Mouse (Mus musculus): ENCODE measurements around the gene Tmem151b.

Gene Tmem151b

DNA sequence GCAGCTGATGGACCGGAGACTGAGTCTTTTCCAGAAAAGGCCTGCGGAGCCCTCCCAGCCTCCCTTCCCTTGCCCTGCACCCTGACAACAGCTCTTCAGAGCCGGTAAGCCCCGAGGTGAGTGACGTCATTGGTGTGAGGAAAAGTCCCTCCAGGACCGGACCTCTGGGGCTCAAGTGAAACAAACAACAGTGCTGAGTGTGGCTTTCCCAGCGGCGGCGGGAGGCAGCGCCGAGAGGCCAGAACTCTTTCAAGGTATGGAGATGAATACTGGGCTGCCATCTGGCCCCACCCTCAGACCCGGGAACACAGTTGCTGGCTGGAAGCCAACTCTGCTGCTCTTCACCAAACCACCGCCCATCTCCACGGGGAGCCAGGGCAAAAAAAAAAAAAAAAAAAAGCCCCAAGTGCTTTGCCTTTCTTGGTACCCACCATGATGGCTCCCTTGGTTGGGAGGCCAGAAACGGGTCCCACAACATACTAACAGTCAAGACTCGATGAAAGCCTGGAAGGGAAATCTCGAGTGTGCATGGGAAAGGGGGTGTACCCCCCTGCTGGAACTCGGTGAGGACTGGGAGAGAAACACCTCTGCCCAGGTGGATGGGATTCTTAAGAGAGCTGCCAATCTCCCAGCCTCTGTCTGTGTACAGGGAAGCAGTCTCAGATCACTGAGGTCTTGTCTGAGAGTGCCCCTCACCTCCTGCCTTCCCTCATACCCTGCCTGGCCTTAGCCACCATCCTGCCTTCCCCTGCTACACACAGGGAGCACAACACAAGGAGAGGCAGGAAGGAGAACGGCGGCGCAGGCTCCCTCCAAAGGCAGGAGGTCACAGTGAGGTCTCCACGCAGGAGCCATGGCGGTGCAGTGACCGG lies 5.2 kb downstream of the Tmem151b start:
- DNase-seq = no peak

DNA sequence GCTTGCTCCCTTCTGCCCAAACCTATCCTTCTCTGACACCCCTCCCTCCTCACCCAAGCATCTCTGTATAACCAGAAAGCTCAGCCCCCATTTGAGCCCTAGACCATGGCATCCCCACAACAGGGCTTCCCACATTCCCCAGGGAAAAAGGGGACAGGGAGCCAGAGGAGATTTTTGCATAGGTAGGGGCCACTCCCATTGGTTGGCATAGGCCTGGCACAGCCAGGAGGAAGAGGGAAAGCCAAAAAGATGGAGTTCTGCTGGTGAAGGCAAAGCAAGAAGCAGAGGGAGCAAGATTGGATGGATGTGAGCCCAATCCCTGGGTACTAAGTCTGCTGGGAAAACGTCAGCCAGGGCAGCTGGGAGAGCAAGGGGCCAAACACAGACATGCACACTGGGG lies 6.4 kb downstream of the Tmem151b start:
- DNase-seq = no peak

DNA sequence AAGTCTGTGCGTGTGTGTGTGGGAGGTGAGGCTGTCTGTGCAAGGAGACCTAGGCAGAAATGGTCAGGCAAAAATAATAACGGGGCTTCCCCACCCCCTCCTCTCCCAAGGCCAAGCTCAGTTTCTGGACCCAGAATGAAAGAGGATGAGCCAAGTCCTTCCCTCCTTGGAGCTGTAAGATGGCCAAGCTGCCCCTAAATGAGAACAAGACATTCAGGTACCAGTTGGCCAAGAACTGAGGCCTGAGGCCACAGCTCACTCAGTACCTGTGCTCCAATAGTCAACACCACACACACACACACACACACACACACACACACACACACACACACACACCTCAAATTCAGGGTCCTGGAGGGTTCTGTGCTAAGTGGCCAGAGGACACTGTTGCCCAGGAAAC lies 6.8 kb downstream of the Tmem151b start:
- DNase-seq = no peak

DNA sequence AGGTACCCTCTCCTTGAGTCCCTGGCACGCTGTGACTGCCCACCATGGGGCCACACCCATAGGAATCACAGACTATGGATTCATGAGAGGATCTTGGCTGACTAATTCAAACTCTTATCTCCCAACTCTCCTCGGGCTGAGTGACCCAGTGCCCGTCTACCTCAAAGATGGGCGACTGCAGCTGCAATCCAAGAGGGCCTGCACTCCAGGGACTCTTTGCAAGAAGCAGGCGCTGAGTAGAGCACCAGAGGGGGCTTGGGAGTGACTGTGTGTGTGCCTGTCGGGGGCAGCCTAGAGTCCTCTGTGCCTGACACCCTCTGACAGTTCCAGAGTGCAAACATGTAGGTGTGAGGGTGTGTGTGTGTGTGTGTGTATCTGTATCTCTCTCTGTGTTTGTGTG lies 7.3 kb downstream of the Tmem151b start:
- DNase-seq = no peak

DNA sequence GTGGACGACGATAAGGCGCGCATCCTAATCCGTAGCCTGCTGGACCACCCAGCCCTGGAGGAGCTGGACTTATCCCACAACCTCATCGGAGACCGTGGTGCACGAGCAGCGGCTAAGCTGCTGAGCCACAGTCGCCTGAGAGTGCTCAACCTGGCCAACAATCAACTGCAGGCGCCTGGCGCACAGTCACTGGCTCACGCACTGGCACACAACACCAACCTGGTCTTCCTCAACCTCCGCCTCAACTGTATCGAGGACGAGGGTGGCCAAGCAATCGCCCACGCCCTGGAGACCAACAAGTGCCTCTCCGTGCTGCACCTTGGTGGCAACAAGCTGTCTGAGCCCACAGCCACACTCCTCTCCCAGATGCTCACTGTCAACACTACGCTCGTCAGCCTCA lies 9.8 kb downstream of the Tmem151b start:
- DNase-seq = no peak

DNA sequence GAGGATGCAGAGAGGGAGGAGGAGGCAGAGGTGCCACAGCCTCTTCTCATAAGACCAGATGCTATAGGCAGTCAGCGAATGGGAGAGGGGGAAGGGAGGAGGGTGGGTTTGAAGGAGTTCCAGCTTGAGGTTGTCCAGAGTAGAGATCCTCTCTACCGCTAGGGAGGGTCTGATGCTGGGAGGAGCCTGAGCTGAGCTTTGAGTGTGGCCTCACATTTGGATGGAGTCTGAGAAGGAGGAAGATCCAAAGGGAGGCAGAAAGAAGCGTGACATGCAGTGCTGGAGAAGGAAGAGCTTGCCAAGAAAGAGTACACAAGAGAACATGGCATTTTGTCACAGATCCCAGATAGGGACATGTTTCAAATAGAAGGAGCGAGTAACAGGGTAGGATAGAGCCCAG lies 11.1 kb downstream of the Tmem151b start:
- no peak for DNase-seq

DNA sequence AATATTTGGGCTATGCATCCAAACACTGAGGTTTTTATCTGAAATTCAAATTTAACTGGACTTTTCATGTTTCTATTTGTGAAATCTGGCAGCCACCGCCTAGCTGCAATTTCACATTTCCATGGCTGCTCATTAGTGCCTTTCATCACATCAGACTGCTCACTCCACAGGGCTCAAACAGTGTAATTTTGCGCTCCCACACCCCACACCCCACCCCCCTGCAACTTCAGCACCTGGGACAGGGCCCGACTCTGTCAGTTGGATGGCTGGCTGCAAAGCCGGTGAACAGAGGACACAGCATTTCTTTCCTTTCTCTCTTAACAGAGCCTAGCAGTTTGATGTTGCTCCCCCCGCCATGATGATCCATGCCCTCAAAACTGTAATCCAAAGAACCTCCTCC lies 13.2 kb downstream of the Tmem151b start:
- DNase-seq = no peak

DNA sequence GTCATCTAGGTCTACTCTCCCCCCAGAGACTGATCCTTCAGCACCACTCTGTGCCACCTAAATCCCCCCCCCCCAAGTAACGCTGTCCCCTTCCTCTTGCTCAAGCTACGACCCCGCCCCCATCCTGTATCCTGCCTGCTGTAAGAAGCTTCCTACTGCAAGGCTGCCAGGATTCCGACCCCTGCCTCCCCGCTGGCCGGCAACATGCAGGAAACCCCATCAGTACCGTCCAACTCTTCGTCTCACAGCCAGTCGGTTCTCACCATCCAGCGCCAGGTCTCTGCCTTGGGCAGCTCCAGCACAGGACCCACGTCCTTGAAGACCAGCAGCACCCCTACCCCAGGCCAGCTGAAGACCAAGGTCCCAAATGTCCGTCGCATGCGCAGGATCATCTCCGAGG lies 16.6 kb downstream of the Tmem151b start:
- no peak for DNase-seq

DNA sequence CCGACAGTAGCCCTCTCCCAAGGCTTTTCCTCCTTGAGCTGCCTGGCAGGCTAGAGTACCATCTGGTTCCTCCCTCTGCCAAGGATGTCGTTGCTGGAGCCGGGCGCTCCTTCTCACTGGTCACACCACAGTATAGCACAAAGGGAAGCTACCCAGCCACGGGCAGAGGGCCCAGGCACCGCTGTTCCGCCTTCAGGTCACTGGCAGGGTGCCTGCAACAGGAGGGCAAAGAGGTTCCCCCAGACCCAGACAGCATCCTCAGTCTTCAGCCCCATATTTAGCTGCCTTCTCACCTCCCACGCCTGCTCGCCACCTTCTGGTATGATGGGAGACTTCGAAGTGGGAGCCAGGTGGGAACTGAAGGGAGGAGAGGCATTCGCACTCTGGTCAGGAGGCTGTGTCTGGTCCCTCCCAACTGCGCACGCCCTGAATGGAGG lies 19.1 kb downstream of the Tmem151b start:
- no peak for DNase-seq

DNA sequence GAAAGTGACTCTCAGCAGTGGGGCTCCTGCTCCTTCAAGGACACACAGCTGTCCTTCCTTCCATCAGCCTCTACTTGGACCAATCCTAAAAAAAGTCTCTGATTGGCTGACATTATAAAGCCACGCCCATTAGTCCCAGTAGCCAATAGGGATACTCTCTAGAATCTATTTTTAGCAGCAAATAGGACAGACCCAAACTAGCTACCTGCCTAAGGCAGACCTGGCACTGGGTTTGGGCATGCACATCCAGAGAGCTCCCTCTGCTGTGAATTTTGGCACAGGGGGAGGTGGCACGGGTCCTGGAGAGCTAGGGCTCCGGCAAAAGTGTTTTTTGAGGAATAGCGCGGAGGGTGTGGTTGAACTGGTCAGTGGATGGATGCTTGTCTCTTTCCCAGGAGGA lies 22.9 kb downstream of the Tmem151b start:
- DNase-seq = no peak

DNA sequence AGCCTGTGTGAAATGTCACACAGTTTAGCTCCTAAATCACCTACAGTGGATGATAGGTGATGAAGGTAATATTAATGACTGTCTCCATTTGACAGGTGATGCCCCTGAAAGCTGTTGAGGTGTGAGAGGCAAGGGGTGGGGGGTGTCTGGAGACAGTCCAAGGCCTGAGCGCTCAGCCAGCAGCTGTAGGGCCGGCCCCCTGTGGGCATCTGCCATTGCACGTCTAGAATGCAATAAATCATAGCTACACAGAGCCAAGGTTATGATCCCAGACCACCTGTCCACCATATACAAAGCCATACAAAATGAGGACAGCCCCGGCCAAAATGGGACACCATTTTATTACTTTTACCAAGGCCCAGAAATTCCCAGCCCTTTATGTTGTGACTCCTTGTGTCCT lies 24.5 kb downstream of the Tmem151b start:
- no peak for DNase-seq

DNA sequence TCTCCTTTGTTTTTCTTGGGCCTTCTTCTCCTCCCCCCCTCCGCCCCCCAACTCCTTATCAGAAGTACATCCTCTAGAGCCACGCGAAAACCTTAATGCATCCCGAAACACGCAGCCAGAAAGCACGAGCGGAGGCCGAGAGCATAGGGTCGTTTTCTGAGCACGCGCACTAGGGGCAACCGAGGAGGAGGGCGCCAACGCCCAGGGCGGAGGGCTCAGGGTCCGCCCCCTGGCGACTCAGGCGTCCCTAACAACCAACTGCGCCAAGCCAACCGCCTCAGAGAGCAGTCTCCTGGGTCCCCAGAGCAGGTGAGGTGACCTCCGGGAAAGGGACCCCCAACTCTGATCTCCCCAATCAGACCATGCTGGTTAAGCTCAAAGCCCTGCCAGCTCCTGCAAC lies 26.2 kb downstream of the Tmem151b start, which contains the start of gene Tcte1:
Tcte1 (plus strand) TSS at position 172 of the 400 bp plus-strand sequence.
- DNase-seq = no peak

DNA sequence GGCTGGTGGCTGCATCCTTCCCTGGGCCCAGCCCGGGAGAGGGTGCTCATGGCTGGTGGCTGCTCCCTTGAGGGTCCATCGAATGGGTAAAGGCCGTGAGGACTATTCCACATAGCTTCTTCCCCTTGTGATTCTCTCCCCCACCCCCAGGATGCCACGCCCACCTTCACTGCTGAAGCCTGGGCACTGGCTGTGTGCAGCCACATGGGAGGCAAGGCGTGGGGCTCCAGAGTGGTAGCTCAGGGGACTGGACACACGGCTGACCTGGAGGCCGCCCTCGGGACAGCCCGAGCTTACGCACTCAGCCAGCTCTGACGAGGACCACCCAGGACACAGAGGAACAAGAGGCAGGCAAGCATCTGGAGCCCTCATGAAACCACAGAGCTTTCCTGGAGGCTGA lies 29.3 kb downstream of the Tmem151b start:
- DNase-seq = no peak

DNA sequence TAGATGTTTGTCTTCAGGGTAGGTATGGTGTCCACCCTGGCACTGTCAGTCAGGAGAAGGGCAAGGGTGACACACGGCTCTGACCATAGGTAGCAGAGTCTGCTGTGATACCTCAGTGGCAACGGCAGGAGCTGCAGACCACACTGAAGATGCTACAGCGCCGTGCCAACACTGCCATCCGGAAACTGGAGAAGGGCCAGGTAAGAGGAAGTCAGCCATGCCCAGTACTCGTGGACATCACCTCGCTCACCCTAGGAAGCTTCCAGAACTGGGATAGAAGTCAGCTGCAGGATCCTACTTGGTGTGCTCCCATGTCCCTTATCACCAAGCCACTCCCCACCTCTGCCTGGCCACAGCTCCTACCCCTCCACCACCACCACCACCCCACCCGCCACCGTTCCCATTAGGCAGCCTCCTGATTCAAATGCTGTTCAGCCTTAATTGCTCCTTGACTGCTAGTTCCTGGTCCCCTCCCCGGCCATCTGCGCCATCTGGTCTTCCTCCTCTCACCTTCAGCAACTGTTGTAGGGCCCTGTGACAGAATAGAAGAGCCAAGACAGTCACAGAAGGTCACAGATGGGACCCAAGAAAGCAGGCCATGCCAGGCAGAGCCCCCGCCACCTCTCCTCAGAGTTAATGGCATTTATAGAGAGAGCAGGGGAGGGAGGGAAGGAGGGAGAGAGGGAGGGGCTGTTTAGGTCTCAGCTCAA lies 30.6 kb downstream of the Tmem151b start:
- no peak for DNase-seq

DNA sequence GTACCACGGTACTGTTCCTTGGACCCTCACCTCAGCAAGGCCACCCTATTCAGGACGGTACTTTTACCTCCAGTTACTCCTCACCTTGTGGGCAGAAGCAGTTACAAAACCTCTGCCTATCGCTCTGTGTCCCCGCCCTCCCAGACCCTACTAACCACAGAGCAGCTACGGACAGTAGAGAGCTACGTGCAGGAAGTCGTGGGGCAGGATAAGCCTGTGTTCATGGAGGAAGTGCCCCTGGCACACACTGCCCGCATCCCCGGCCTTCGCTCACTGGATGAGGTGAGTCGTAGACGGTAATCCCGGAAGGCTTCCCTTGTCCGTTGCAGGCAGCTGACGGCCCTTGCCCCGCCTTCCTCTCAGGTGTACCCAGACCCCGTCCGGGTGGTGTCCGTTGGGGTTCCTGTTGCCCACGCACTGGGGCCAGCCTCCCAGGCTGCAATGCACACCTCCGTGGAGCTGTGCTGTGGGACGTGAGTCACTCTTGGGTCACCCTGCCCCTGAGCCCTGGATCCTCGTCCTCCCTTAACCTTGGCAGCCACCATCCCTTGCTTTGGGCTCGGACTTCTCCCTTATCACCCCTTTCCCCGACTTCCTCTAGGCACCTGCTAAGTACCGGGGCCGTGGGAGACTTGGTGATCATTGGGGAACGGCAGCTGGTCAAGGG lies 31.8 kb downstream of the Tmem151b start:
- DNase-seq = no peak

DNA sequence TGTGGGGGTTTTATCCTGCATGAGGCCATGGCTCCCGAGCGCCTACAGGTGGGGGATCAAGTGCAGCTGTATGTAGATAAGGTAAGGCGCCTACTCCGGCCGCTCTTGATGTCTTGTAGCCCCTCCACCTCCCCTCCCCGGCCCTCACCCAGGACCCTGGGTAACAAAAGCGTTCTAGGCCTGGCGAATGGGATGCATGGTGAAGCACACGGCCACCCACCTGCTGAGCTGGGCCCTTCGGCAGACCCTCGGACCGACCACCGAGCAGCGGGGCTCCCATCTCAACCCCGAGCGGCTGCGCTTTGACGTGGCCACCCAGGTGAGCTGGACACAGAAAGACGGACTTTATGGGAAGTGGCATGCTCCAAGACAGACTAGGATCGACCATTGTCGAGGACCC lies 32.3 kb downstream of the Tmem151b start:
- DNase-seq = no peak

DNA sequence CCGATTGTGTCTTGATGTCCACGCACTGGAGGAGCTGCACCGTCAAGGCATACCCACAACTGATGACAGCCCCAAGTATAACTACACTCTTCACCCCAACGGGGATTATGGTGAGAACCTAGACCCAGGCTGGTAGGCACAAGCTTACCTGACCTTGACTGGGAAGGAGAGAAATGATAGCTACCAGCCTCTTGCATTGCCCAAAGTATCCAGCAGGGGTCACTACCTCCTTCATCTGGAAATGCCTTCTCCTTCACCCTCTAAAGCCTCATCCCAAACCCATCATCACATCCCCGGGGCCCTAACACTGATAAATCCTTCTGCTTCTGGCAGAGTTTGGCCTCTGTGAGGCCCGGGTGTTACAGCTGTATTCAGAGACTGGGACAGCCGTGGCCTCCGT lies 33.0 kb downstream of the Tmem151b start:
- DNase-seq = peak; percentile 84

DNA sequence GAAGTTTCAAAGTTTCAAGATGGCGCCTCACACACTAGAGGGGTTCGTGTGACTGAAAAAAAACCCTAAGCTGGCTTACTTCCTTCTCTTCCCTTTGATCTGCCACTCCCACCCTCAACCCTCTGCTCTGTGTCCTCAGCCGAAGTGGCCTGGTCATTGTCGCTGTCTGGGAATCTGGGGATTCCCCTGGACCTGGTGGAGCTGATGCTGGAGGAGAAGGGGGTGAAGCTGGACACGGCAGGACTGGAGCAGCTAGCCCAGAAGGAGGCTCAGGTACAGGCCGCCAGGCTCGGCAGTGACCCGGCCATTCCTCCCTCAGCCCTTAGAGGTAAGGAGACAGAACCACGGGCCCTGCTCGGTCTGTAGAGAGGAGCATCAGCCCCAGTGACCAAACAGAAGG lies 33.7 kb downstream of the Tmem151b start:
- no peak for DNase-seq

DNA sequence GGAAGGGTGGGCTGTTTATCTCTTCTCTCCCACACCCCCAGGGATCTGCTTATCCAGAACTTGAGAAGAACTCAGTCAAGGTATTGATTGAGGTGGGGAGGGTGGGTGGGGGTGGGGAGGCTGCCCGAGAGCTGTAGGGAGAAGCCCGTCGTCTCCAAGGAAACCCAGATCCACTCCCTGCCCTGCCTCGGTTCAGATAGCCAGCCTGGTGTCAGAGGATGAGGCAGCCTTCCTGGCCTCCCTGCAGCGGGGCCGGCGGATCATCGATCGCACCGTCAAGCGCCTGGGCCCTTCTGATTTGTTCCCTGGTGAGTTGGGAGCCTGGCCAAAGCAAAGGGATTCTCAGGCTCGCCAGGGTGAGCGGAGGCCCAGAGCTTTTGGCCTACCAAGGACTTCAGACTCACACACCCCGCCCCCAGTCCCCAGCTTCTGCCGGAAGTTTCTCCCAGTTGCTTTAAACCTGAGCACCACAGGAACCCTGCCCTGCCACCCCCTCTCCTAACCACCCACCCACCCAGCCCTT lies 34.2 kb downstream of the Tmem151b start:
- DNase-seq = no peak

DNA sequence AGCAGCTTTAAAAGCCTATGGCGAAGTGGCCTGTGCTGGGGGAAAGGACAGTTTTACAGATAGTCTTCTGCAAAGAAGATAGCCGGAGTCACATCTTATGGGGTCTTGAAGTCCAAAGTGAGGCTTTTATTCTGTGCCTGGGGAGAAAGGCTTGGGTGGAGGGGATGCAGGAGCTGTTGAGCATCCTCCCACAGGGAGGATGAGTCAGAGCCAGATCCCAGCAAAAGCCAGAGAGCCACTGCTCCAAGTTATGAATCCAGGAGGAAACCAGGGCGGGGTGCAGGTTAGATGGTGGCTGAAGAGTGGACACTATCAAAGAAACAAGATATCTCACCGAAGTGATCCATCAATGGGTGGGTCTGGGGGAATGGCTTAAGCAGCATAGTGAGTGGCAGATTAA lies 37.7 kb downstream of the Tmem151b start:
- no peak for DNase-seq

DNA sequence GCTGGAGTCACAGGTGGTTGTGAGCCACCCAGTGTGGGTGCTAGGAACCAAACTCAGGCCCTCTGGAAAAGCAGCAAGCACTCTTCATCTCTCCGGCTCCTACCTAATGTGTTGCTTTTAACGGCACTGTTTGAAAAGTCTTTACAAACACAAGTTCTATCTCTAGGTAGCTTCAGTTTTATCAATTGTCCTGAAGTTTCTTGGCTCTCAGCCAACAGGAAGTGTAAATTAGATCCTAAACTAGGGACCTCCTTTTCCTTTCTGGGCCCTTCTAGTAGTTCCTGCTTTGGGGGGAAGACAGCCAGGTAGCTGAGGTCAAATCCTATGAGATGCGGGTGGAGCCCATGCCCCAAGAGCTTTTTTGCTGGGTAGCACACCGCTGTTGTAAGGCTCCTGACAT lies 38.6 kb downstream of the Tmem151b start:
- DNase-seq = no peak

DNA sequence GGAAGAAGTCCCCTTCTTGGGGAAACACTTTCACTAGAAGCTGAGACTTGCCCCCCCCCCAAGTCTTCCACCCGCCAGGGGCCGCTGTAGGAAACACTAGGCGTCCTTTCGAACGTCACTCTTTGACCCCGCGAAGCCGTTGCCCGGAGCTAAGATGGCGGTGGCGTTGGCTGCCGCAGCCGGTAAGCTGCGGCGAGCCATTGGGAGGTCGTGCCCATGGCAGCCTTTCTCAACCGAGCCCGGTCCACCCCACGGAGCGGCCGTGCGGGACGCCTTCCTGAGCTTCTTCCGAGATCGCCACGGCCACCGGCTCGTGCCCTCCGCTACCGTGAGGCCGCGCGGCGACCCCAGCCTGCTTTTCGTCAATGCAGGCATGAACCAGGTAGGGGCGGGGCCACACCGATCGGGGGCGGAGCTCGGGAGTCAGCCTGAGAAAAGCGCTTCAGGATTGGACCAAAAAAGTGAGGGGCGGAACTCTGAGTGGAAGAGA lies 42.7 kb downstream of the Tmem151b start, which contains the start of gene Aars2:
Aars2 (plus strand) TSS at position 142 of the 490 bp plus-strand sequence.
- peak; percentile 97 for DNase-seq

DNA sequence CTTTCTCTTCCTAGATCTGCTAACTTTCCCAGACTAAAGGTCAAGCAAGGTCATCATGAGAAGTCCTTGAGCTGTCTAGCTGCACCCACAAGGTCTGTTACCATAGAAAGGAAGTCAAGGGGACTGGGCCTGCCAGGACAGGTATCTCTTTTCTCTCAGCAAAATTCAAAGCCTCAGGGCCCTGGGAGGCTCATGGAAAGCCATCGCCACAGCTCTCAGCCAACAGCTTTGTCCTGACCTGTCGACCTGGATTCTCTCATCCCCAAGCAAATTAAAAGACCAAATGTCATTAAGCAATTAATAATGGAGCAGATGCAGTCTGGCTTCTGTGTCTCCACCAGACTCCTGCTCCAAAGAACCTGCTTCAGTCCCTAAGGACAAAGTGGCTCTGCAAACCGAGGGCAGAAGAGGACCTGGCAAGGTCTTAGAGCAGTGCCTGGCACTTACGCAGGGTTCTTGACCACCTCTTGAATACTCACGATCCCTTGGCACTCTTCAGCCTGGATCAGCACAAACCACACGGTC lies 43.5 kb downstream of the Tmem151b start:
- no peak for DNase-seq
